Mouse (Mus musculus) heart, postnatal 10 days (tissue): ENCODE data around the gene Mxi1. TPM values are rescaled to one million over a fixed set of nuclear protein-coding genes. Genes with fewer than 3 reads are reported as not detected.

Experiments
- DNase-seq, 2 experiments: peaks; one replicate each; pipeline ENCODE4 v3.0.0; 2021
- intact Hi-C: fragments of 180-260 bp; cut with DNase I; formaldehyde crosslinking; loops from one replicate; pipeline ENCODE4 v1.15.1; 2025
- total RNA-seq, 2 experiments: library from RNA; stranded (reverse); gene quantifications; 2 replicates each; pipeline ENCODE4 v1.2.3; 2021

The Mxi1 gene
- total RNA-seq, 2 experiments from 2014 or later, result 36.3 to 39.9 TPM

GRCm38 (mm10) chr19:53299156-53299828, 11.0 kb upstream of the Mxi1 start:
- no peak for DNase-seq
- intact Hi-C loops, result no loop called here

GRCm38 (mm10) chr19:53299829-53300181, 10.5 kb upstream of the Mxi1 start:
- DNase-seq, result no peak
- intact Hi-C loops, result no loop called here

- no peak for DNase-seq
- intact Hi-C loops, result no loop called here
Measured at GRCm38 (mm10) chr19:53303382-53303781, 6.9 kb upstream of the Mxi1 start.

GRCm38 (mm10) chr19:53305621-53306020, 4.7 kb upstream of the Mxi1 start:
- no peak for DNase-seq
- intact Hi-C loops, result loop anchor here (2.0 to 5.0 kb wide), 2 partner anchors 15 to 33 kb away; no protein-coding TSS in a partner anchor

GRCm38 (mm10) chr19:53306706-53307105, 3.6 kb upstream of the Mxi1 start:
- intact Hi-C loops, result loop anchor here (5.0 kb wide), 1 partner anchor 34 kb away; no protein-coding TSS in a partner anchor
- DNase-seq, result no peak

- no peak for DNase-seq
- intact Hi-C loops, result loop anchor here (5.0 kb wide), 1 partner anchor 35 kb away; no protein-coding TSS in a partner anchor
Measured at GRCm38 (mm10) chr19:53307219-53307618, 3.1 kb upstream of the Mxi1 start.

- intact Hi-C loops, result loop anchor here (5.0 kb wide), 3 partner anchors 37 to 167 kb away; partner anchors contain the start of gene Add3
- no peak for DNase-seq
Measured at GRCm38 (mm10) chr19:53309631-53310030, 687 bp upstream of the Mxi1 start.

- intact Hi-C loops, result loop anchor here (1.0 to 5.0 kb wide), 3 partner anchors 56 to 169 kb away; partner anchors contain the start of gene Add3
- DNase-seq, result peak; percentile 67 to 68
Measured at GRCm38 (mm10) chr19:53310771-53311523, 629 bp downstream of the Mxi1 start.

- intact Hi-C loops, result loop anchor here (1.0 to 5.0 kb wide), 3 partner anchors 56 to 169 kb away; partner anchors contain the start of gene Add3
Measured at GRCm38 (mm10) chr19:53311524-53312335, 1.4 kb downstream of the Mxi1 start.

GRCm38 (mm10) chr19:53312336-53312871, 2.1 kb downstream of the Mxi1 start:
- intact Hi-C loops, result loop anchor here (5.0 kb wide), 2 partner anchors 55 to 170 kb away; partner anchors contain the start of gene Add3
- DNase-seq, result peak; percentile 78 to 81

More at GRCm38 (mm10) chr19:53311524-53312335, 1.4 kb downstream of the Mxi1 start:
- peak; percentile 60 to 67 for DNase-seq

GRCm38 (mm10) chr19:53312951-53313683, 2.8 kb downstream of the Mxi1 start:
- peak; percentile 88 for DNase-seq
- intact Hi-C loops, result loop anchor here (5.0 kb wide), 2 partner anchors 54 to 171 kb away; partner anchors contain the start of gene Add3

- intact Hi-C loops, result loop anchor here (5.0 kb wide), 2 partner anchors 53 to 172 kb away; partner anchors contain the start of gene Add3
- DNase-seq, result peak; percentile 100
Measured at GRCm38 (mm10) chr19:53313684-53314443, 3.5 kb downstream of the Mxi1 start.

GRCm38 (mm10) chr19:53314530-53315208, 4.4 kb downstream of the Mxi1 start:
- intact Hi-C loops, result loop anchor here (5.0 kb wide), 3 partner anchors 53 to 302 kb away; partner anchors contain the start of gene Add3
- no peak for DNase-seq

- intact Hi-C loops, result loop anchor here (5.0 kb wide), 1 partner anchor 303 kb away; no protein-coding TSS in a partner anchor
- peak; percentile 18 to 23 for DNase-seq
Measured at GRCm38 (mm10) chr19:53315209-53315654, 4.9 kb downstream of the Mxi1 start.

- intact Hi-C loops, result loop anchor here (5.0 kb wide), 1 partner anchor 304 kb away; no protein-coding TSS in a partner anchor
- DNase-seq, result no peak
Measured at GRCm38 (mm10) chr19:53316105-53316504, 5.8 kb downstream of the Mxi1 start.

- intact Hi-C loops, result loop anchor here (5.0 kb wide), 1 partner anchor 305 kb away; no protein-coding TSS in a partner anchor
- no peak for DNase-seq
Measured at GRCm38 (mm10) chr19:53316963-53317362, 6.6 kb downstream of the Mxi1 start.
